Mouse (Mus musculus) urinary bladder, postnatal 14 days (tissue): ENCODE results near the gene Cops2.

Experiments
- DNase-seq: peaks from one replicate; pipeline ENCODE4 v3.0.0; 2021; ENCODE audit warnings: low spot score

Gene Cops2

DNA sequence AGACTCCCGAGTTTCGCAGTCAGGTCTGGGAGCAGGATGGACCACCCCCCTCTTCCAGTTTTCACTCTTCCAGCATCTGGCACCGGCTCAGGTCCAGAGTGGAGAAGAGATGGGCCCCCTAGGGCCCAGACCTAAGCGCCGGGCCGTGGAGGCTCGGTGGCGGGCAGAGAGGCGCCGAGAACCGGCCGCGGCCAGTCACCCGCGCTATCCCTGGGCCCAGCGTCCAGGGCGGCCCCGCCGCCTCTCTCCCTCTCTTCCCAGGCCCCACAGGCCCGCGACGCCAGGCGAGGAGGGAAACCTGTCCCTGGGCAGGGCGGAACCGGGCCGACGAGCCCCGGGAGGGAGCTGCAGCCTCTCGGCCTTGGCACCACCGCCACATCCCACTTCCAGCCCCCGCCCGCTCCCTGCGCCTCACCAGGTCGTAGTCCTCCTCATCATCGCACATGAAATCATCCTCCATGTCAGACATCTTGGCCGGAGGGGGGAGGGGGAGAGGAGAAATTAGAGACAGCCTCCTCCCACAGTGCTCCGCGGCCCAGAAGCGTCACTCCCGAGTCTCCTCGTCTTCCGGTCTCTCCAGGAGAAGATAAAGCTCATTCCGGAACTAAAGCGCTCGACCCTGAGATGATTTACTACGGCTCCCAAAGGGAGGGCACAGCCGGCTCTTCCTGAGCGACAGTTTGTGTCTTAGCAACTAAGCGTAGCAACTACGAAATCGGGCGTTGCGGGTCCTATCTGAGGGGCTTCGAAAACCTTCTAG is at the start of gene Cops2, which contains the start of gene Galk2:
Gene Cops2, minus strand, starts transcription at position 619 of the 760 bp plus-strand sequence.
Gene Galk2, plus strand, starts transcription at position 589 of the 760 bp plus-strand sequence.
- peak; percentile 93 for DNase-seq

DNA sequence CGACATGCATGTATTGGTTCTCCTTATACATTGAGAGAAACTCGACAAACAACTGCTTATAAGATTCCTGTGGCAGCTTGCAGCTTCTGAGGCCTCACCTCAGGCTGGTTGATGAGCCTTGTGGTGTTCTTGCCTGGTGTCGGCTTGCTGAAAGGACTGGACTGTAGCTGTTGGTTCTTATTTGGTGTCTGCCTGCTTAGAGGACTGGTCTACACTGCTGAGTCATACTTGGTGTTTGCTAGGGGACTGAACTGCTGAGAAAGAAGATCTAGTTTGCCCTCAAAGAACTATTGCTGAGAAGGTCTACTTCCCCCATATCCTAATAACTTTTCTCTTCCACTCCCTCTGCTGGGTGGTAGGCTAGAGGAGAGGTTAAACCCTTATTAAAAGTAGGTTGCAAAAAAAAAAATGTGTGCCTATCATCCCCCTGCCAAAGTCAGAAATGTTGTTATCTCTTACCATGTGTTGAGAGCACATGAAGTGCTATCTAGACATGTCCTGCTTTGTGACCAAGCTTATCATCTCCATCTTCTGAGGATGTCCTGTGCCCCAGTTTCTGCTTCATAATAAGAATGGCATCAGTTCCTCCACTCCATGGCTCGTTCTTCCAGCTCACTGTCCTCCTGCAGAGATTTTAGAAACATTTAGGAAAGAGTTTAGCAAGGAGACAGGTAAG is 48.8 kb upstream of the Cops2 start:
- no peak for DNase-seq

DNA sequence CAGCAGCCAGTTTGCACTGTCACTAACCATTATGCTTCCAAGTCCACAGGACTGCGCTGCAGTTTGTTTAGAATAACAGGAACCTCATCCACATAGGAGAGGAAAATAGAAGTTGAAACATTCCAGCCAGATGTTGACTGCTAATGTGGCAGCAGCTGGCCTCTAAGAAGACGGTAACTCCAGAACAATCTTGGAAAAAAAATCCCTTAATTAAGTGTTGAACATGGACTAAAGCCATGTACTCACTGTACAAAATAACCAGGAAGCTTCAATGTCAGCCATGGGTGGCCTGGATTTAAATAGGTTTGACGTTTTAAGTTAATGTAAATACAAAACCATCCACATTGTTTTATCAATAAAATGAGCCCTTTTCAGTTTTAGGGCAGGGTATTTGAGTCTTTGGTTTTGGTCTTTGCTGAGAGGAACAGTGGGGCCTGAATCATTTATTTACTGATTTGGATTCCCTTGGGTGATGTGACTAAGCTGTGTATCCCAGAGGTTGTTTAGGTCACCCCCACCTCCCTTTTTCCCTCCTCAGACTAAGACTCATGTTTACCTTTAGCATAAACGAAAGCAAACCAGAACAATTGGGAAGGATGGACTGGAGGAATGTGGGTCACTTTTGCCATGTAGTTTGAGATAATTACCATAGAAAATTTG is 47.6 kb upstream of the Cops2 start:
- DNase-seq: no peak

GRCm38 (mm10) chr2:125901426-125901825 is 42.5 kb upstream of the Cops2 start:
- no peak for DNase-seq

- no peak for DNase-seq
Measured at GRCm38 (mm10) chr2:125900797-125901410, 42.0 kb upstream of the Cops2 start.

GRCm38 (mm10) chr2:125896355-125896754 is 37.4 kb upstream of the Cops2 start:
- DNase-seq: no peak

- DNase-seq: no peak
Measured at GRCm38 (mm10) chr2:125895099-125895498, 36.2 kb upstream of the Cops2 start.

- DNase-seq: peak; percentile 48
Measured at GRCm38 (mm10) chr2:125893096-125893495, 34.2 kb upstream of the Cops2 start.

DNA sequence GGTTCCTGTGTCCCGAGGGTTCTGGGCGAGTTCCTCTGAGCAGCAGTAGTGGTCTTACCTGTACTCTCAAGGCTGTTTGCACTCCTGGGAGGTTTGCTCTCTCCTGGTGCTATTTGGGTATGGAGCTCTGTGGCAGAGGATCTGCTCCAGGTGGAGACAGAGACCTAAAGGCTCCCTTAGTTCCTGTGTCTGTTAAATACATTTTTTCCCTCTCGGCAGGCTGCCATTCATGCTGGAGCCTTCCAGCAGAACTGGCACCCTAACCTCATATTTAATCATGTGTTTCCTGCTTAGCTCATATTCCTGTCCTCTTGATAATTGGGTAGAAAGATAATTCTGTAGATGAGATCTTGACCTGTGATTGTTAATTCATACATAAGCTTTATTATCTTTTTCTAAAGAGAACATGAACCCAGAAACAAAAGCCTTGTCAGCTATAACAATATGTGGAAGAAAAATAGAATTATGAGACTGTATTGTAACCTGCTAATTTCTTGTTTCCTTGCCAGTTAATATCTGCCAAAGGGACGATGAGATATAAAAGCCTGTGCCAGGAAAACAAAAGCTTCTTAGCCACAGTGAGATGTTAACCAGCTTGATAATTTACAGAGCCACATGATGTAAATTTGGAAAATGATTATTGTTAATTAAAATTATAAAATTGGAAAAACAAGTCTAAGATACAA is 27.1 kb upstream of the Cops2 start:
- DNase-seq: no peak

GRCm38 (mm10) chr2:125870159-125870558 is 11.2 kb upstream of the Cops2 start:
- DNase-seq: no peak

DNA sequence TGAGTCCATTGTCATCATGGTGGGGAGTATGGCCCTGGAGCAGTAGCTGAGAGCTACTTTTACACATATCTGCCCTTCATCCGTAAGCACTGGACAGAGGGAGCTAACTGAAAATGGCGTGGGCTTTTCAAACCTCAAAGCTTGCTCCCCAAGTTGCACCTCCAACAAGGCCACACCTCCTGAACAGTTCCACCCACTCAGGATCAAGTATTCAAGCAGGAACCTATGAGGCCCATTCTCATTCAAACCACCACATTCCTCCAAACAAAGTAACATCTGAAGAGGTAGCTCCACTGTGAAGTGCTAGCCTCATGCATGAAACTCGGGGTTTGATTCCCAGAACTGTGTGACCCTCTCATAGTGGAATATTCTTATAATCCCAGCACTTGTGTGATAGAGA is 9.4 kb upstream of the Cops2 start:
- no peak for DNase-seq

GRCm38 (mm10) chr2:125866058-125866740 is 7.3 kb upstream of the Cops2 start:
- peak; percentile 73 for DNase-seq

DNA sequence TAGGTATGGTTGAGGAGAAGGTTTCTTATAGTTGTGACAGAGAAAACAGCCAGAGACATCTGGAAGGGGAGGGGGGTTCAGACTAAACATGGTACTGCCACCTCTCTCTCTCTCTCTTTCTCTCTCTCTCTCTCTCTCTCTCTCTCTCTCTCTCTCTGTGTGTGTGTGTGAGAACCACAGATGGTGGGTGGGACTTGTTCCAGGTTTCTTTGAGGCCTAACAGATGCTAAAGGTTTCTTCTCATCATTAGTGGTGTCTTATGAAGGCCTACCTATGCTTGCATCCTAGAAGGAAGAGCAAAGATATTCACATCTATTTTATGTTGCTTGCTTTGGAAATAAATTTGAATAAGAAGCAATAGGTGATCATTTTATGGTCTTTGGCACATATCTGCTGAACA is 6.6 kb upstream of the Cops2 start:
- no peak for DNase-seq

GRCm38 (mm10) chr2:125864551-125864950 is 5.6 kb upstream of the Cops2 start:
- no peak for DNase-seq

DNA sequence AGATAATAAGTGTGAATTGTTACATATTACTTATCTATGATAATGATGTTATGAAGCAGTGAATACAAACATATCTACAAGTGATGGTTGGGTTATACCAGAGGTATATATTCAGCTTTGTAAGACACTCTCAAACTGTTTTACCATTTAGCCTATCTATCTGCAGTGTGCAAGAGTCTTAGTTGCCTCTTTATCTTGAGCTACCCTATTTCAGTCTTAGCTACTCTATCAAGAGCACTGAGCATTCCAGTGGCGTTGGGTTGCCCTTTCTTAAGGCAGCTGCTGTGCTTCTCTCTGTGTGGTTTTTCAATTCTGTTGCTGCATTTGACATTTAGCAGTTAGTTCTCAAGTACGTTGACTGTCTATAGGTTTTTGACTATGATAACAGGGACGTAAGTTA is 4.9 kb upstream of the Cops2 start:
- no peak for DNase-seq

GRCm38 (mm10) chr2:125857707-125858106 is 1.2 kb downstream of the Cops2 start:
- no peak for DNase-seq

DNA sequence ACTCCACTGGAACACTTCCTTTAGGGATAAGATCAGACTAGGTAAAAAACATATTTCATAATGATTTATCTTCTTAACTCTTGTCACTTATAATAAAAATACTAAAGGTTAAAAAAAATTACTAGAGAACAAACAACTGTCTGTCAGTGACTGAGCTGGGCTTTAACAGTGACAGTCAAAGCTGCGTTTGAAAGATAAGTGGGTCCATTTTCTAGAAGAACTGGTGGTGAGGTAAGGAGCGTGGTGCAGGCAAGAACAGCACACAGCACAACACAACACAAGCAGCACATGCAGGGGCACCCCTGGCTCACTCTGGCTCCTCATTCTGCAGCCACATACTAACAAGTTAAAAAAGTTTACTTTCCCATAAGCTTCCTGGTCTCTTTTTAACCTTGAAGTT is 7.7 kb downstream of the Cops2 start:
- no peak for DNase-seq

DNA sequence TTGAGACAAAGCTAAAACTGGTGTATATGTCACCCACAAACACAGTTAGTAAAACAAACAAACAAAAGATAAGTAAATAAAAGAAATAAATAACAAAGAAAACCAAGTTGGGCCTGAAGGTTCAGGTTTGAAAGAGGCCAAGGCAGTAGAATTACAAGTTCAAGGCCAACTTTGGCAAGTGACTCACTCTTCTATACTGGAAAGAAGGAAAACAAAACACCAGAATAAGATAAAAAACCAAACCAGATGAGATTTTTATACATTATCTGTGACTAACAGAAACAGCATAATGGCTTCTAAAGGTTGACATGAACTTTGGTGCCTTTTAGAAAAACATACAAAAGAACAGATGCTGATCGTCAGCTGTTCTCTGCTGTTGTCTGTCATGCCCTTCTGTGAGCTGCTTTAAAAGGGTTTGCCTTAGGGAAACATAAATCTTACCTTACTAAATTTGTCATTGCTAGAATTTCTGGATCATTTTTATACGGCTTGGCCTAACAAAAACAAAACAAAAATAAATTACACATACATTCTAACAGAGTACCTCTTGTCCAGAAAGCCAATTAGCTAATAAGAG is 20.1 kb downstream of the Cops2 start:
- no peak for DNase-seq

GRCm38 (mm10) chr2:125838091-125838490 is 20.8 kb downstream of the Cops2 start:
- DNase-seq: no peak

GRCm38 (mm10) chr2:125829924-125830323 is 29.0 kb downstream of the Cops2 start:
- no peak for DNase-seq

DNA sequence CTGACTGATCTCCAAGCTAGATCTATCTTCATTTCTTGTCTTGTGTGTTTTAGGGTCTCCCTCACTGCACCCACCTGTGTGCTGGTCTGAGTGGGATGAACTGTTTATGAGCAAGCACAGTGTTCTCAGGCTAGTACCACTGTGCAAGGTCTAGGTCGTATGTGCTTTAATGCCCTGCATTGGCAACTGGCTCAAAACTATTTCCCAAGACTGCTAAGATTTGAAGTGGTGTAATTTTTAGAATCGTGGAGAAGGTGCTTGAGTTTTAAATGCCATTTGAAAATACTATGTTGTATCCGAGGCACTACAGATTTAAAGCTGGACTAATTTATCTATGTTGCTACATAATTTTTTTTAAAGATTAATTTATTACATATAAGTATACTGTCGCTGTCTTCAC is 31.0 kb downstream of the Cops2 start:
- no peak for DNase-seq
